Mouse (Mus musculus) neural tube, embryonic 15.5 days (tissue): ENCODE measurements around the gene Olfr874. TPM values are rescaled to one million over a fixed set of nuclear protein-coding genes. Genes with fewer than 3 reads are reported as not detected.

Experiments used
- ATAC-seq: fragments of 200-750 bp; cut with Nextera tagmentation; 2 replicates; pipeline ENCODE4 v1.8.0; 2017; ENCODE audit warnings: mild to moderate bottlenecking, moderate TSS enrichment, moderate library complexity; ENCODE audit not compliant: low FRiP score
- H3K27ac ChIP-seq: fragments of 300-500 bp; sonication (generic); replicated peaks from 2 replicates; pipeline ENCODE4 v1.5.1; 2015; ENCODE audit warnings: mild to moderate bottlenecking, inconsistent platforms
- H3K27me3 ChIP-seq: fragments of 300-500 bp; sonication (generic); replicated peaks from 2 replicates; pipeline ENCODE4 v1.6.1; 2015; ENCODE audit warnings: inconsistent platforms
- H3K36me3 ChIP-seq: fragments of 300-500 bp; sonication (generic); 2 replicates; pipeline ENCODE4 v1.6.1; 2015; ENCODE audit warnings: inconsistent platforms
- H3K4me1 ChIP-seq: fragments of 300-500 bp; sonication (generic); 2 replicates; pipeline ENCODE4 v1.6.1; 2015; ENCODE audit warnings: inconsistent platforms
- H3K4me2 ChIP-seq: fragments of 300-500 bp; sonication (generic); 2 replicates; pipeline ENCODE4 v1.6.1; 2015; ENCODE audit warnings: inconsistent platforms, mild to moderate bottlenecking, moderate library complexity
- H3K4me3 ChIP-seq: fragments of 300-500 bp; sonication (generic); replicated peaks from 2 replicates; pipeline ENCODE4 v1.5.1; 2015; ENCODE audit warnings: mild to moderate bottlenecking, inconsistent platforms
- H3K9ac ChIP-seq: fragments of 300-500 bp; sonication (generic); replicated peaks from 2 replicates; pipeline ENCODE4 v1.6.1; 2015; ENCODE audit warnings: mild to moderate bottlenecking, inconsistent platforms
- H3K9me3 ChIP-seq: fragments of 300-500 bp; sonication (generic); replicated peaks from 2 replicates; pipeline ENCODE4 v1.6.1; 2016; ENCODE audit warnings: inconsistent platforms
- WGBS: fragments of 180-500 bp; shearing (Covaris S2); methylation state at CpG from one replicate; pipeline ENCODE4 v1.1.7; 2015; ENCODE audit warnings: mixed read lengths; 5-methylcytosine and 5-hydroxymethylcytosine counted together
- polyA plus RNA-seq: library from polyadenylated mRNA; unstranded; fragments of >200 nt; fragmentation: Nextera tagmentation; extraction: Ambion mirVana; gene quantifications from 2 replicates; pipeline ENCODE4 v1.2.1, GENCODE M21; 2015

Olfr874 gene
- not detected in 2 replicates for polyA plus RNA-seq

GRCm38 (mm10) chr9:37744806-37745205 lies at the start of gene Olfr874:
Olfr874 (plus strand) TSS chr9:37745106.
- H3K9me3 ChIP-seq: no peaks in the 10 kb centered on the region
- no peak within 1 kb of the TSS for H3K9ac ChIP-seq
- ATAC-seq: no peak
- H3K36me3 ChIP-seq: no peaks in the 10 kb centered on the region
- H3K4me3 ChIP-seq: no peak within 1 kb of the TSS
- no peak within 1 kb of the TSS for H3K27ac ChIP-seq
- H3K27me3 ChIP-seq: no peaks in the 10 kb centered on the region
- no peak within 1 kb of the TSS for H3K4me2 ChIP-seq
- no peaks in the 10 kb centered on the region for H3K4me1 ChIP-seq

DNA sequence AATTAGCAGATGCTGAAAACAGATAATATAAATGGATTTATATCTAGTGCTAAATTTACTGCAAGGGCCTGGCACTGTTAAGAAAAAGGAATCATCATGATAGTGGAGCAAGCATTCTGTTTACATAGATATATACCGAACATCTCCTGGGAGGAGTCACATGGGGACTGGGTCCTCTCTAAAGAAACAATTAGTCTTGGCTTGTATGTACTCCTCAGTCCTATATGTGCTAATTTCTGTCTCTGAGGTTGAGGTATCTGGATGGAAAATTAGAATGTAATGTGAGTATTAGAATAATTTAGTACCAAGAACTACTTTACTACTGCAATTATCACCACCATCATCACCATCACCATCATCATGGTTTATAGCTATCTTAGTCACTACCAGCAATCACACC lies 28.8 kb upstream of the Olfr874 start, which contains the start of gene Olfr160:
Gene Olfr160, minus strand, starts transcription at position 101 of the 400 bp plus-strand sequence.
- no peaks in the 10 kb centered on the region for H3K27me3 ChIP-seq
- no peak within 1 kb of the TSS for H3K4me2 ChIP-seq
- no peak within 1 kb of the TSS for H3K9ac ChIP-seq
- no peak for ATAC-seq
- no peaks in the 10 kb centered on the region for H3K36me3 ChIP-seq
- H3K4me3 ChIP-seq: no peak within 1 kb of the TSS
- WGBS: 92% methylated on average over 1 of the region's 1 CpGs
- no peaks in the 10 kb centered on the region for H3K4me1 ChIP-seq
- no peak within 1 kb of the TSS for H3K27ac ChIP-seq
- no peaks in the 10 kb centered on the region for H3K9me3 ChIP-seq

GRCm38 (mm10) chr9:37734310-37734709 lies 10.6 kb upstream of the Olfr874 start:
- Histone ChIP-seq H3K9me3 (no peaks in the 10 kb centered on the region), H3K36me3 (no peaks in the 10 kb centered on the region), H3K27ac (no peak overlapping the region), H3K9ac (no peak overlapping the region), H3K4me3 (no peak overlapping the region), H3K27me3 (no peaks in the 10 kb centered on the region), H3K4me2 (no peak overlapping the region), H3K4me1 (no peaks in the 10 kb centered on the region)
- WGBS: 98% methylated on average over 1 of the region's 1 CpGs
- no peak for ATAC-seq

DNA sequence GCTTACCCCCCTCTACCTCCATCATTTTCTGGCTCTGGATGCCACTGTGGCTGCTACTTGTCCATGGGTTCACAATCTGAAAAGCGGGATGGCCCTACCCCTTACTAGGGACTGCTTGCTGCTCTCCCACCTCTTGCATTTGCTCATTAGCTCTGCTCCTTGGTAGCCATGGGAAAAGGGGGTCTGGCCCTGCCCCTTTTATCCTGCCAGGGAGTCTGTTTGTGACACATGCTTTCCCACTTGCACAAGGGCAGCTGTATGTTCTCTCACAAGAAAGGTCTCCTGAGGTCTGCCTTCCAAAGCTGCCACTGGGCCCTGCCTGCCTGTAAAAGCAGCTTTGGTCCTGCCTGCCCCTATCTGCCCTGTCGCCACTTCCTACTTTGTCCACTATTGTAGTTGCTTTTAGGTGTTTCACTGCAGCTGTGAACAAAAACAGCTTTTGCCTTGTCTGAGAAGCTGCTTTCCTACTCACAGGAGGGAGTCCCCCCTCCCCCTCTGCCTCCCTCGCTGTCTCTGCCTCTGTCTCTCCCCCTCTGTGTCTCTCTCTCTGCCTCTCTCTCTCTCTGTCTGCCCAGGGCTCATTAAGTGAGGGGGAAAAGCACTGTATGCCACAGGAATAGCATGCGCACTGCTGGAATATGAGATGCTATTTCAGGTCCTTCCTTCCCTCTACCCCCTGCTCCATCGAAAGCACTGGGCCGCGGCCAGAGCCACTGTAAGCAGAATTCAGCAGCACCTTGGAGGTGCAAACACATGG lies 5.6 kb downstream of the Olfr874 start:
- no peaks in the 10 kb centered on the region for H3K27me3 ChIP-seq
- ATAC-seq: peak; percentile 47
- H3K27ac ChIP-seq: no peak overlapping the region
- H3K36me3 ChIP-seq: no peaks in the 10 kb centered on the region
- WGBS: 43% methylated on average over 7 of the region's 7 CpGs
- H3K4me1 ChIP-seq: 0 out of 2 replicates have a peak, but pooled peaks cover 5% of the 10 kb centered on the region
- no peak overlapping the region for H3K4me3 ChIP-seq
- H3K4me2 ChIP-seq: no peak overlapping the region
- H3K9ac ChIP-seq: no peak overlapping the region
- H3K9me3 ChIP-seq: no peaks in the 10 kb centered on the region

DNA sequence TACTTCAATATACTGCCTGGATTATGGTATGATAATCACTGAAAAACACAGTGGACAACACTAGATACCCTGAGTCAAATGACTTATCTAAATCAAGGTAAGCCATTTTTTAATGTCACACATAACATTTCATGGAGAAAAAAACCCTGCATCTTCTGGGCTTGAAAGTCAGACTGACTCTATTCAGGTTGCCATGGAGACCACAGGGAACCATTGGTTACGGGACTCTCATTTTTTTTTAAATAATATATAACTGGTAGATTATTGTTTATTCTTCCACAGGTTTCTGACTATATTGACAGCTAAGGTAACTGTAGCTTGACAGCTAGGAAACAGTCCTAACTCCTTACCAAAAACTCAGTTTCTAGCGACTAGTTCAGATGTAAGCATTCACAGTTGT lies 6.6 kb downstream of the Olfr874 start:
- Histone ChIP-seq H3K9me3 (no peaks in the 10 kb centered on the region), H3K4me3 (no peak overlapping the region), H3K4me1 (0 out of 2 replicates have a peak, but pooled peaks cover 5% of the 10 kb centered on the region), H3K36me3 (no peaks in the 10 kb centered on the region), H3K9ac (no peak overlapping the region), H3K27me3 (no peaks in the 10 kb centered on the region), H3K27ac (no peak overlapping the region), H3K4me2 (no peak overlapping the region)
- no peak for ATAC-seq
- 47% methylated on average over 2 of the region's 2 CpGs for WGBS

GRCm38 (mm10) chr9:37752006-37752405 lies 7.1 kb downstream of the Olfr874 start:
- 74% methylated on average over 4 of the region's 4 CpGs for WGBS
- H3K4me2 ChIP-seq: no peak overlapping the region
- H3K4me1 ChIP-seq: 0 out of 2 replicates have a peak, but pooled peaks cover 5% of the 10 kb centered on the region
- no peak for ATAC-seq
- no peaks in the 10 kb centered on the region for H3K36me3 ChIP-seq
- no peak overlapping the region for H3K27ac ChIP-seq
- no peaks in the 10 kb centered on the region for H3K27me3 ChIP-seq
- H3K4me3 ChIP-seq: no peak overlapping the region
- H3K9ac ChIP-seq: no peak overlapping the region
- no peaks in the 10 kb centered on the region for H3K9me3 ChIP-seq

- Histone ChIP-seq H3K4me2 (no peak overlapping the region), H3K9me3 (no peaks in the 10 kb centered on the region), H3K4me1 (no peaks in the 10 kb centered on the region), H3K27me3 (no peaks in the 10 kb centered on the region), H3K27ac (no peak overlapping the region), H3K36me3 (no peaks in the 10 kb centered on the region), H3K4me3 (no peak overlapping the region), H3K9ac (no peak overlapping the region)
- no peak for ATAC-seq
- 67% methylated on average over 2 of the region's 2 CpGs for WGBS
Observed at GRCm38 (mm10) chr9:37761728-37762127, 16.8 kb downstream of the Olfr874 start.

- WGBS: 59% methylated on average over 2 of the region's 2 CpGs
Observed at GRCm38 (mm10) chr9:37762541-37762940, 17.6 kb downstream of the Olfr874 start.

DNA sequence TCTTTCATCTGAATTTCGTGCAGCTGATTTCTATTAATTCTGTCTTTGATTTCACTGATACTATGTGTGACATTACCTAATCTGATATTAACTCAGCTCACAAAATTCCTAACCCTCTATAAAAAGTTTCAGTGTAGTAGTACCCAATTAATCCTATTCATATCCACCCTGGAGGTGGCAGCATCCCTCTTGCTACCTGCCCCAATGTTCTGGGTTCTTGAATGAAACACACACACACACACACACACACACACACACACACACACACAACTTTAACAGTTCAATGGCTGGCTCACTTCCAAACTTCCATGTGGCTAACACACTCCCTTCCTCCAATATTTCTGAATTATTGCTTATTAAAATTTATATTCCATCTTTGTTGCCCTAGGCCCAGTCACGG lies 25.8 kb downstream of the Olfr874 start:
- no peak overlapping the region for H3K9ac ChIP-seq
- H3K27ac ChIP-seq: no peak overlapping the region
- no peaks in the 10 kb centered on the region for H3K9me3 ChIP-seq
- no peak overlapping the region for H3K4me2 ChIP-seq
- H3K27me3 ChIP-seq: no peaks in the 10 kb centered on the region
- 80% methylated on average over 2 of the region's 2 CpGs for WGBS
- no peak overlapping the region for H3K4me3 ChIP-seq
- H3K4me1 ChIP-seq: no peaks in the 10 kb centered on the region
- no peak for ATAC-seq
- no peaks in the 10 kb centered on the region for H3K36me3 ChIP-seq

More at GRCm38 (mm10) chr9:37762541-37762940, 17.6 kb downstream of the Olfr874 start:
- Histone ChIP-seq H3K9me3 (no peaks in the 10 kb centered on the region), H3K4me3 (no peak overlapping the region), H3K27me3 (no peaks in the 10 kb centered on the region), H3K36me3 (no peaks in the 10 kb centered on the region), H3K27ac (no peak overlapping the region), H3K4me2 (no peak overlapping the region), H3K4me1 (no peaks in the 10 kb centered on the region), H3K9ac (no peak overlapping the region)
- ATAC-seq: no peak

DNA sequence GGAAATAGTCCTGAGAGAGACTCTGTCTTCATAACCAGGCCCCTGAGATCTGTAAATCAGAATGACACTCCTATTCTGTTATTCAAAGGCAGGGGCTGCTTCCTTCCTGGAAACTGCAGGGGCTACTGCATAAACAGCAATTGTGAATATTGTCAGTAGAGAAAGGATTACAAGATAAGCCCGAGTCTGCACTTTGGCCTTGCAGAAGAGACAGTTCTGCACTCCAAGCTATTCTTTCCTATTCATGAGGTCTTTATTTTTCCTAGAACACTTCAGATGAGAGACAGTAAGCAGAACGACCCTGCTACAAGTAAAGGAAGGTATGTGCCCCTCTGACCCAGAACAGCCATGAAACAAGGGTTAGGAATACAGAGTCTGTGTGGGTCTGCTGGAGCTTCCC lies 26.9 kb downstream of the Olfr874 start, which contains the start of gene Olfr875:
Gene Olfr875, plus strand, starts transcription at position 99 of the 400 bp plus-strand sequence.
- WGBS: 21% methylated on average over 2 of the region's 2 CpGs
- Histone ChIP-seq H3K4me3 (no peak within 1 kb of the TSS), H3K36me3 (no peaks in the 10 kb centered on the region), H3K27ac (no peak within 1 kb of the TSS), H3K4me2 (no peak within 1 kb of the TSS), H3K27me3 (no peaks in the 10 kb centered on the region), H3K4me1 (no peaks in the 10 kb centered on the region), H3K9me3 (no peaks in the 10 kb centered on the region), H3K9ac (no peak within 1 kb of the TSS)
- ATAC-seq: no peak

DNA sequence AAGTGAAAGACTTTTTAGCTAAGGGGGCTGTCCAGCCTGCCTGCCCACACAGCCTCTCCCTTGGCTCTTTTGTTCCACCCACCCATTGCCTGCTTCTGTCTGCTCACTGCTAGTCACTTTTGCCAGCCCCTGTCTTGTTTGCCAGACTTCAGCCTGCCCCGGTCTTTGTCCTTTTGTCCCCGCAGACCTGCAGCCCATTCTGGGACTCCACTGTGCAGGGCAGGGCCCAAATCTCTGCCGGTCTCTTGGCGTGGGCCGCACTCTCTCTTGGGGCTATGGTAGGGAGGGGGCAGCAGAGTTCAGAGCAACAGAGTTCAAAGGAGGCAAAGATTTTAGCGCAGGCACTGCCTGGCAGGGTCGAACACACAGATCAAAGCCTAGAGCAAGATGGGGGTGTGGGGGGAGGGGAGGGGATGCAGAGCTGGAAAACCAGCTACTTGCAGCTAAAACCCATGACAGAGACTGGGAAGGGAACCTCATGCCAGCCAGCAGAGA lies 37.9 kb downstream of the Olfr874 start:
- H3K4me3 ChIP-seq: peak overlapping the region; percentile 34
- H3K4me2 ChIP-seq: peak overlapping the region; percentile 60
- H3K36me3 ChIP-seq: no peaks in the 10 kb centered on the region
- peak; percentile 90 for ATAC-seq
- 2% methylated on average over 7 of the region's 7 CpGs for WGBS
- peaks cover 5% of the 10 kb centered on the region for H3K4me1 ChIP-seq
- peak overlapping the region; percentile 69 for H3K27ac ChIP-seq
- H3K9ac ChIP-seq: 0 out of 2 replicates have a peak overlapping the region, but pooled peaks have one; percentile 30
- H3K27me3 ChIP-seq: no peaks in the 10 kb centered on the region
- H3K9me3 ChIP-seq: no peaks in the 10 kb centered on the region
